Mouse (Mus musculus) midbrain, embryonic 15.5 days (tissue): Measurements from ENCODE around the gene Trafd1. TPM values are rescaled to one million over a fixed set of nuclear protein-coding genes. Genes with fewer than 3 reads are reported as not detected.
A peak's percentile ranks its signal among the peaks of the same experiment; 100 is the strongest.
"Not testable (repeated sequence)": the region's sequence is repeated elsewhere in the genome, so short reads cannot be mapped to it uniquely, and the experiment has no call there.

Experiments
- ATAC-seq: fragments of 200-750 bp; cut with Nextera tagmentation; replicated peaks from 2 replicates; pipeline ENCODE4 v1.8.0; 2017; ENCODE audit warnings: moderate TSS enrichment
- H3K27ac ChIP-seq: fragments of 300-500 bp; sonication (generic); 2 replicates; pipeline ENCODE4 v1.5.1; 2015; ENCODE audit warnings: mild to moderate bottlenecking, inconsistent platforms
- H3K27me3 ChIP-seq: fragments of 300-500 bp; sonication (generic); replicated peaks from 2 replicates; pipeline ENCODE4 v1.6.1; 2015; ENCODE audit warnings: inconsistent platforms
- H3K36me3 ChIP-seq: fragments of 300-500 bp; sonication (generic); replicated peaks from 2 replicates; pipeline ENCODE4 v1.6.1; 2015; ENCODE audit warnings: inconsistent platforms
- H3K4me1 ChIP-seq: fragments of 300-500 bp; sonication (generic); 2 replicates; pipeline ENCODE4 v1.6.1; 2015; ENCODE audit warnings: inconsistent platforms
- H3K4me2 ChIP-seq: fragments of 300-500 bp; sonication (generic); 2 replicates; pipeline ENCODE4 v1.6.1; 2015; ENCODE audit warnings: inconsistent platforms, mild to moderate bottlenecking, moderate library complexity
- H3K4me3 ChIP-seq: fragments of 300-500 bp; sonication (generic); 2 replicates; pipeline ENCODE4 v1.5.1; 2015; ENCODE audit warnings: mild to moderate bottlenecking, inconsistent platforms
- H3K9ac ChIP-seq: fragments of 300-500 bp; sonication (generic); 2 replicates; pipeline ENCODE4 v1.6.1; 2015; ENCODE audit warnings: mild to moderate bottlenecking, inconsistent platforms
- H3K9me3 ChIP-seq: fragments of 300-500 bp; sonication (generic); 2 replicates; pipeline ENCODE4 v1.6.1; 2016; ENCODE audit warnings: inconsistent platforms
- WGBS: fragments of 180-500 bp; shearing (Covaris S2); methylation state at CpG from one replicate; pipeline ENCODE4 v1.1.7; 2015; ENCODE audit warnings: mixed read lengths; 5-methylcytosine and 5-hydroxymethylcytosine counted together
- polyA plus RNA-seq: library from polyadenylated mRNA; unstranded; fragments of >200 nt; fragmentation: Nextera tagmentation; extraction: Ambion mirVana; gene quantifications from 2 replicates; pipeline ENCODE4 v1.2.1, GENCODE M21; 2015

The Trafd1 gene
- polyA plus RNA-seq, 1 experiment from 2014 or later = 150 TPM

GRCm38 (mm10) chr5:121339507-121340230 is 45.8 kb downstream of the Trafd1 start:
- H3K9ac ChIP-seq = no peak overlapping the region
- no peaks in the 10 kb centered on the region for H3K9me3 ChIP-seq
- no peak overlapping the region for H3K27ac ChIP-seq
- 89% methylated on average over 7 of the region's 7 CpGs for WGBS
- H3K4me3 ChIP-seq = no peak overlapping the region
- ATAC-seq = no peak
- H3K27me3 ChIP-seq = no peaks in the 10 kb centered on the region
- no peaks in the 10 kb centered on the region for H3K4me1 ChIP-seq
- H3K4me2 ChIP-seq = no peak overlapping the region
- peaks cover 90% of the 10 kb centered on the region for H3K36me3 ChIP-seq

GRCm38 (mm10) chr5:121336776-121337175 is 48.7 kb downstream of the Trafd1 start:
- Histone ChIP-seq H3K9me3 (no peaks in the 10 kb centered on the region), H3K9ac (no peak overlapping the region), H3K4me1 (no peaks in the 10 kb centered on the region), H3K4me3 (no peak overlapping the region), H3K27me3 (no peaks in the 10 kb centered on the region), H3K4me2 (no peak overlapping the region), H3K27ac (no peak overlapping the region), H3K36me3 (peaks cover 88% of the 10 kb centered on the region)
- ATAC-seq = no peak
- WGBS = 94% methylated on average over 6 of the region's 6 CpGs

GRCm38 (mm10) chr5:121336009-121336408 is 49.4 kb downstream of the Trafd1 start:
- 71% methylated on average over 3 of the region's 3 CpGs for WGBS
- Histone ChIP-seq H3K4me3 (no peak overlapping the region), H3K27ac (no peak overlapping the region), H3K9me3 (no peaks in the 10 kb centered on the region), H3K36me3 (peaks cover 87% of the 10 kb centered on the region), H3K4me1 (no peaks in the 10 kb centered on the region), H3K4me2 (no peak overlapping the region), H3K27me3 (no peaks in the 10 kb centered on the region), H3K9ac (no peak overlapping the region)
- no peak for ATAC-seq

- H3K4me1 ChIP-seq = no peaks in the 10 kb centered on the region
- H3K36me3 ChIP-seq = peaks cover 86% of the 10 kb centered on the region
- H3K27me3 ChIP-seq = no peaks in the 10 kb centered on the region
- ATAC-seq = no peak
- 89% methylated on average over 4 of the region's 4 CpGs for WGBS
- no peak overlapping the region for H3K27ac ChIP-seq
- no peaks in the 10 kb centered on the region for H3K9me3 ChIP-seq
- no peak overlapping the region for H3K9ac ChIP-seq
- H3K4me2 ChIP-seq = no peak overlapping the region
- H3K4me3 ChIP-seq = no peak overlapping the region
Observed at GRCm38 (mm10) chr5:121335426-121335825, 50.0 kb downstream of the Trafd1 start.

GRCm38 (mm10) chr5:121334454-121334853 is 51.0 kb downstream of the Trafd1 start:
- no peaks in the 10 kb centered on the region for H3K4me1 ChIP-seq
- no peak overlapping the region for H3K27ac ChIP-seq
- WGBS = 91% methylated on average over 5 of the region's 5 CpGs
- ATAC-seq = no peak
- H3K36me3 ChIP-seq = peaks cover 82% of the 10 kb centered on the region
- no peaks in the 10 kb centered on the region for H3K27me3 ChIP-seq
- H3K4me2 ChIP-seq = no peak overlapping the region
- H3K9ac ChIP-seq = no peak overlapping the region
- H3K4me3 ChIP-seq = no peak overlapping the region
- no peaks in the 10 kb centered on the region for H3K9me3 ChIP-seq

- Histone ChIP-seq H3K4me3 (no peak overlapping the region), H3K27me3 (no peaks in the 10 kb centered on the region), H3K27ac (no peak overlapping the region), H3K9me3 (no peaks in the 10 kb centered on the region), H3K4me1 (no peaks in the 10 kb centered on the region), H3K36me3 (peaks cover 80% of the 10 kb centered on the region), H3K9ac (no peak overlapping the region), H3K4me2 (no peak overlapping the region)
- no peak for ATAC-seq
- 93% methylated on average over 9 of the region's 9 CpGs for WGBS
Observed at GRCm38 (mm10) chr5:121333976-121334375, 51.5 kb downstream of the Trafd1 start.

- Histone ChIP-seq H3K4me1 (no peaks in the 10 kb centered on the region), H3K9ac (no peak overlapping the region), H3K27ac (no peak overlapping the region), H3K27me3 (no peaks in the 10 kb centered on the region), H3K9me3 (no peaks in the 10 kb centered on the region), H3K36me3 (peaks cover 73% of the 10 kb centered on the region), H3K4me3 (no peak overlapping the region), H3K4me2 (no peak overlapping the region)
- 97% methylated on average over 10 of the region's 10 CpGs for WGBS
- no peak for ATAC-seq
Observed at GRCm38 (mm10) chr5:121331731-121332130, 53.7 kb downstream of the Trafd1 start.

DNA sequence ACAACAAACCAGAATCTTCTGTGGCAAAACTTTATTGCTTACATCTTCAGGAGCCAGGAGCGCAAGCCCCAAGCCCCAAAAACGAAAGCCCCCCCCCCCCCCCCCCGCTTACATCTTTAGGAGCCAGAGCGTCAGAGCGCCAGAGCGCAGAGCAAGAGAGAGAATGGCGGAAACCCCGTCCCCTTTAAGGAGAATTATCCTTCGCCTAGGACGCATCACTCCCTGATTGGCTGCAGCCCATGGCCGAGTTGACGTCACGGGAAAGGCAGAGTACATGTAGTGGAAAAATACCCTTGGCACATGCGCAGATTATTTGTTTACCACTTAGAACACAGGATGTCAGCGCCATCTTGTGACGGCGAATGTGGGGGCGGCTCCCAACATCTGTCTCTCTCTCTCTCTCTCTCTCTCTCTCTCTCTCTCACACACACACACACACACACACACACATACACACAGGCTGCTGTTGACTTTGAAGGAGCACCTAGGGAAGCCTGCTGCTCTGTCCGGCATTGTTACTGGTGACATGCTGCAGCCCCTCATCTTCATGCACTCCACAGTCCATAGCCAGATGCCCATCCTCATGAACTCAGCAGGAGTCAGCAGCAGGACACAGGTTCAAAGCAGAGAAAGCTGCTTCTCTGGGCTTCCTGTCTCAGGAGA is 55.1 kb downstream of the Trafd1 start:
- not testable (repeated sequence) for H3K4me3 ChIP-seq, H3K9ac ChIP-seq, H3K27me3 ChIP-seq, ATAC-seq, H3K4me1 ChIP-seq, H3K9me3 ChIP-seq, H3K4me2 ChIP-seq
- H3K36me3 ChIP-seq = peaks cover 74% of the 10 kb centered on the region
- 61% methylated on average over 12 of the region's 19 CpGs for WGBS
- H3K27ac ChIP-seq = peak overlapping the region; percentile 32; the same call in 1 of the 2 replicates

- Histone ChIP-seq H3K27ac (no peak overlapping the region), H3K36me3 (peaks cover 72% of the 10 kb centered on the region), H3K9ac (no peak overlapping the region), H3K27me3 (no peaks in the 10 kb centered on the region), H3K4me3 (0 out of 2 replicates have a peak overlapping the region, but pooled peaks have one; percentile 5), H3K4me1 (no peaks in the 10 kb centered on the region), H3K4me2 (peak overlapping the region; percentile 16; the same call in 1 of the 2 replicates), H3K9me3 (no peaks in the 10 kb centered on the region)
- no peak for ATAC-seq
- 88% methylated on average over 11 of the region's 11 CpGs for WGBS
Observed at GRCm38 (mm10) chr5:121329333-121330058, 55.9 kb downstream of the Trafd1 start.

DNA sequence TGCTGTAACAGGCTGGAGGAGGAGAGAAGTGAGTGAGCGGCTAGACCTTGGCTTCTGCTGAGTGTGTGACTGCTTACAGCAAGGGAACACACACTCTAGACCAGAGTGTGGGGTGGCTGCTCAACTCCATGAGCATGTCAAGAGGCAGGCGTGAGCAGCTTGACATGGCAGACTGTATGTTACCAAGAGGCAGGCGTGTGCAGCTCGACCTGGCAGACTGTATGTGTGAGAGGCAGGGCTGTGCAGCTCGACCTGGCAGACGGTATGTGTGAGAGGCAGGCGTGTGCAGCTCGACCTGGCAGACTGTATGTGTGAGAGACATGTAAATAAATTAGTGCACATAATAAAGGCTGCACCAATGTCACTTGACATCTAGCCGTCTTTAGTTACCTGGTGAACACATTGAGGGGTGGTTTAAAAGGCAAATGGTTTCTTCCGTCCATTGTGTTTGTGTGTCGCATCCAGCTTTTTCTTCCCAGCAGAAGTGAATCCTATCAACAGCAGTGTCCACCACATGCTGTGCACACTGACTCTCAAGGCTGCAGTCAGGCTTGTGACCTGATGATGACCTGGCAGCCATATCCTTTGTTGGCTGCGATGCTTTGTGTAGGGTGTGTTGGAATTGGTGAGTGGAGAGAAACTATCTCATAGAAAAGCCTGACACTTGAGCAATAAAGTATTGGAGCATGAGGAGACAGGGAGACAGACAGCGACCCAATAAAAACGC is 59.2 kb downstream of the Trafd1 start:
- no peak overlapping the region for H3K4me2 ChIP-seq
- no peaks in the 10 kb centered on the region for H3K4me1 ChIP-seq
- no peak overlapping the region for H3K9ac ChIP-seq
- no peaks in the 10 kb centered on the region for H3K27me3 ChIP-seq
- H3K9me3 ChIP-seq = no peaks in the 10 kb centered on the region
- WGBS = 87% methylated on average over 14 of the region's 14 CpGs
- ATAC-seq = no peak
- peaks cover 76% of the 10 kb centered on the region for H3K36me3 ChIP-seq
- no peak overlapping the region for H3K27ac ChIP-seq
- no peak overlapping the region for H3K4me3 ChIP-seq
